8 mouse cellular contexts compared by ENCODE assay signal in the genomic region with DNA sequence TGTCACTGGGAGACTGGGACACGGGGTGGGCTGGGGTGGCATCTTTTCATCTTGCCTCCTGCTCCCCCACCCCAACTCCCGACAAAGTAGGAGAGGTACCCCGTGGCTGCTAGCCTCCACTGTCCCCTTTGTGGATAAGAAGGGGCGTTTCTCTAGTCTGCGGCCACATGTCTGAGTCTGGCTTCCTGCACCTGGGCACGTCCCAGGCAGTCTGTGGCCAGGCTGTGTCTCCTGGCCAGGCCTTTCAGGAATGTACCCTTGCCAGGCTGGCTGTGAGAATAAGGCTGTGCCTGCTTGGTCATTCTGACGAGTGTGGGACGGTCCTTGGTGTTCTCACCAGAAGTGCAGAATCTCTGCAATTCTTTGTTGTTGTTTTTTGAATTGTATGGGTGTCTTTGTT.
A peak's percentile ranks its signal among the peaks of the same experiment; 100 is the strongest.
DNase-seq lines count a peak whose midpoint lies in the region; ATAC-seq and TF ChIP-seq lines count a peak whose summit lies in the region.
"Had no signal": no experiment of that assay in that cellular context is flagged by ENCODE, and none has a peak within 500 bp of the region (broad histone marks: within the 10 kb centered on the region; RNA-seq: fewer than 3 reads in every experiment).

No protein-coding gene starts in this region.

- DNase-seq in kidney, postnatal 0 days (ENCODE audit: low spot score): no peak
- DNase-seq in spleen, postnatal 4 days (ENCODE audit: low spot score in 2 of 2): no peak
- no peak for DNase-seq in ovary, postnatal 14 days (ENCODE audit: low spot score)
- DNase-seq: adrenal gland, postnatal 36 days had no signal

- no peaks in the 10 kb centered on the region for H3K9me3 ChIP-seq in megakaryocyte, embryonic 14.5 days
- H3K9me3 ChIP-seq in erythroblast, embryonic 14.5 days (ENCODE audit: control insufficient read depth, low read length): no peaks in the 10 kb centered on the region
- H3K9me3 ChIP-seq in kidney, postnatal 0 days (replicated peaks; ENCODE audit: low read length): no peaks in the 10 kb centered on the region
- H3K9me3 ChIP-seq in stomach, embryonic 16.5 days (replicated peaks; ENCODE audit: control insufficient read depth, low read length): no peaks in the 10 kb centered on the region

- ATAC-seq in megakaryocyte, adult 5-6 weeks (ENCODE audit: poor library complexity, severe bottlenecking): no peak
- ATAC-seq in kidney, postnatal 0 days (replicated peaks; ENCODE audit: low FRiP score, low read depth): no peak
- peak; percentile 19; the same call in 1 of the 2 replicates for ATAC-seq in stomach, embryonic 16.5 days (ENCODE audit: insufficient read depth, low FRiP score)

- no peak for TF ChIP-seq CTCF in kidney, postnatal 0 days (IDR thresholded peaks at IDR 0.05; ENCODE audit: low read depth)

- H3K4me3 ChIP-seq in megakaryocyte, embryonic 14.5 days (replicated peaks): peak overlapping the region; percentile 88
- H3K4me3 ChIP-seq in erythroblast, embryonic 14.5 days (replicated peaks): peak overlapping the region; percentile 55
- no peak overlapping the region for H3K4me3 ChIP-seq in kidney, postnatal 0 days (replicated peaks; ENCODE audit: low read depth, low read length)
- H3K4me3 ChIP-seq in stomach, embryonic 16.5 days (replicated peaks; ENCODE audit: low read length): no peak overlapping the region

- no peak overlapping the region for H3K4me2 ChIP-seq in kidney, postnatal 0 days (ENCODE audit: low read length)
- peak overlapping the region; percentile 35; the same call in 1 of the 2 replicates for H3K4me2 ChIP-seq in stomach, embryonic 16.5 days (ENCODE audit: low read depth, low read length)

- no peaks in the 10 kb centered on the region for H3K27me3 ChIP-seq in megakaryocyte, embryonic 14.5 days (replicated peaks)
- no peaks in the 10 kb centered on the region for H3K27me3 ChIP-seq in erythroblast, embryonic 14.5 days (ENCODE audit: control insufficient read depth)
- H3K27me3 ChIP-seq in kidney, postnatal 0 days (ENCODE audit: insufficient read depth, low read length): no peaks in the 10 kb centered on the region
- no peaks in the 10 kb centered on the region for H3K27me3 ChIP-seq in stomach, embryonic 16.5 days (ENCODE audit: control insufficient read depth, insufficient read depth, low read length)

- H3K4me1 ChIP-seq in megakaryocyte, embryonic 14.5 days: peaks cover 100% of the 10 kb centered on the region
- peaks cover 93% of the 10 kb centered on the region for H3K4me1 ChIP-seq in erythroblast, embryonic 14.5 days (ENCODE audit: control insufficient read depth)
- H3K4me1 ChIP-seq in kidney, postnatal 0 days (replicated peaks; ENCODE audit: insufficient read depth, low read length): peaks cover 55% of the 10 kb centered on the region
- peaks cover 73% of the 10 kb centered on the region for H3K4me1 ChIP-seq in stomach, embryonic 16.5 days (ENCODE audit: control insufficient read depth, insufficient read depth, low read length)

- 36% methylated on average over 8 of the region's 8 CpGs for WGBS in kidney, postnatal 0 days
- WGBS in stomach, embryonic 16.5 days: 40% methylated on average over 8 of the region's 8 CpGs

- H3K36me3 ChIP-seq in megakaryocyte, embryonic 14.5 days (replicated peaks; ENCODE audit: low read length): peaks cover 44% of the 10 kb centered on the region
- peaks cover 14% of the 10 kb centered on the region for H3K36me3 ChIP-seq in erythroblast, embryonic 14.5 days (ENCODE audit: control insufficient read depth)
- no peaks in the 10 kb centered on the region for H3K36me3 ChIP-seq in kidney, postnatal 0 days (ENCODE audit: insufficient read depth, low read length)
- no peaks in the 10 kb centered on the region for H3K36me3 ChIP-seq in stomach, embryonic 16.5 days (ENCODE audit: control insufficient read depth, insufficient read depth, low read length)

- H3K27ac ChIP-seq in kidney, postnatal 0 days: peak overlapping the region; percentile 93
- peak overlapping the region; percentile 94 for H3K27ac ChIP-seq in stomach, embryonic 16.5 days (ENCODE audit: low read length)

- no peak overlapping the region for H3K9ac ChIP-seq in kidney, postnatal 0 days (ENCODE audit: low read depth, low read length)
- H3K9ac ChIP-seq in stomach, embryonic 16.5 days (ENCODE audit: low read length): peak overlapping the region; percentile 58

Comparison
In these comparisons a context has a peak if more than half of its experiments do, and no peak if none do; other contexts are left out.
1. H3K4me3 ChIP-seq: peak in megakaryocyte, embryonic 14.5 days (single experiment) and erythroblast, embryonic 14.5 days (single experiment); none in kidney, postnatal 0 days (single experiment) and stomach, embryonic 16.5 days (single experiment).